Mouse (Mus musculus) MEL (cell line): ENCODE data around the gene Ppp1r37. TPM values are rescaled to one million over a fixed set of nuclear protein-coding genes. Genes with fewer than 3 reads are reported as not detected.

ENCODE experiments used
- DNase-seq: peaks from one replicate; pipeline ENCODE4 v3.0.0; 2011; ENCODE audit warnings: low read depth, low spot score
- H3K27ac ChIP-seq: 2 replicates; pipeline ENCODE4 v1.5.1; 2012; ENCODE audit warnings: low read depth, mild to moderate bottlenecking, control low read depth, low read length, moderate library complexity; ENCODE audit not compliant: control insufficient read depth
- H3K27me3 ChIP-seq, 2 experiments: fragments of 150-350 bp in 1 of 2; sonication (generic) in 1 of 2; 2 replicates each; pipeline ENCODE4 v1.6.1; 2012; ENCODE audit warnings: low read length in 2 of 2, mild to moderate bottlenecking in 2 of 2, improper control_type of control experiment in 1 of 2, moderate library complexity in 1 of 2; ENCODE audit not compliant: insufficient read depth in 2 of 2, control insufficient read depth in 1 of 2
- H3K36me3 ChIP-seq, 2 experiments: 2 replicates each; pipeline ENCODE4 v1.6.1; 2012 to 2014; ENCODE audit warnings: low read length in 2 of 2, improper control_type of control experiment in 1 of 2, inconsistent platforms in 1 of 2, mild to moderate bottlenecking in 1 of 2; ENCODE audit not compliant: insufficient read depth in 2 of 2, control insufficient read depth in 1 of 2
- H3K4me1 ChIP-seq, 2 experiments: fragments of 150-350 bp in 1 of 2; sonication (generic) in 1 of 2; 2 replicates each; pipeline ENCODE4 v1.6.1; 2012; ENCODE audit warnings: low read length in 2 of 2, improper control_type of control experiment in 1 of 2, mild to moderate bottlenecking in 1 of 2; ENCODE audit not compliant: insufficient read depth in 2 of 2, control insufficient read depth in 1 of 2
- H3K4me3 ChIP-seq, 2 experiments: fragments of 150-350 bp in 1 of 2; sonication (generic) in 1 of 2; 2 replicates each; pipeline ENCODE4 v1.5.1; 2012; ENCODE audit warnings: low read depth in 2 of 2, low read length in 2 of 2, mild to moderate bottlenecking in 2 of 2, moderate library complexity in 2 of 2, control low read depth in 1 of 2, improper control_type of control experiment in 1 of 2; ENCODE audit not compliant: control insufficient read depth in 1 of 2, insufficient read depth in 1 of 2
- H3K79me2 ChIP-seq: 2 replicates; pipeline ENCODE4 v1.6.1; 2012; ENCODE audit warnings: mild to moderate bottlenecking, low read length, moderate library complexity; ENCODE audit not compliant: control insufficient read depth, poor library complexity, insufficient read depth
- H3K9ac ChIP-seq: 2 replicates; pipeline ENCODE4 v1.6.1; 2012; ENCODE audit warnings: low read depth, mild to moderate bottlenecking, control low read depth, low read length, moderate library complexity; ENCODE audit not compliant: control insufficient read depth, poor library complexity, severe bottlenecking
- H3K9me3 ChIP-seq: fragments of 150-350 bp; sonication (generic); replicated peaks from 2 replicates; pipeline ENCODE4 v1.6.1; 2012; ENCODE audit warnings: mild to moderate bottlenecking, low read length, improper control_type of control experiment, moderate library complexity; ENCODE audit not compliant: insufficient read depth
- BHLHE40 ChIP-seq: IDR thresholded peaks from 2 replicates; pipeline ENCODE4 v1.6.1; 2012; ENCODE audit warnings: low read depth, mild to moderate bottlenecking, inconsistent platforms, low read length, improper control_type of control experiment, borderline replicate concordance
- CHD1 ChIP-seq: IDR thresholded peaks from 2 replicates; pipeline ENCODE4 v1.6.1; 2012; ENCODE audit warnings: low read depth, mild to moderate bottlenecking, inconsistent platforms, low read length, improper control_type of control experiment
- CHD2 ChIP-seq: IDR thresholded peaks from 2 replicates; pipeline ENCODE4 v1.6.1; 2011; ENCODE audit warnings: low read length, improper control_type of control experiment
- CTCF ChIP-seq, 3 experiments: IDR thresholded peaks in 2 of 3; conservative IDR thresholded peaks in 1 of 3; 2 replicates each; pipeline ENCODE4 v1.5.1; 2011 to 2012; ENCODE audit warnings: low read length in 3 of 3, low read depth in 2 of 3, mild to moderate bottlenecking in 2 of 3, improper control_type of control experiment in 1 of 3, inconsistent platforms in 1 of 3, mixed read lengths in 1 of 3, moderate library complexity in 1 of 3; ENCODE audit not compliant: control insufficient read depth in 1 of 3, insufficient read depth in 1 of 3, poor library complexity in 1 of 3, severe bottlenecking in 1 of 3
- E2F4 ChIP-seq: IDR thresholded peaks from 2 replicates; pipeline ENCODE4 v1.6.1; 2011; ENCODE audit warnings: low read depth, low read length, improper control_type of control experiment, borderline replicate concordance
- ELF1 ChIP-seq: IDR thresholded peaks from 2 replicates; pipeline ENCODE4 v1.6.1; 2014; ENCODE audit warnings: low read depth, mild to moderate bottlenecking, inconsistent platforms, low read length, improper control_type of control experiment, moderate library complexity
- EP300 ChIP-seq, 2 experiments: IDR thresholded peaks; 2 replicates each; pipeline ENCODE4 v1.6.1; 2011; ENCODE audit warnings: improper control_type of control experiment in 2 of 2, low read length in 2 of 2, low read depth in 1 of 2, mild to moderate bottlenecking in 1 of 2
- ETS1 ChIP-seq: IDR thresholded peaks from 2 replicates; pipeline ENCODE4 v1.6.1; 2012; ENCODE audit warnings: low read depth, mild to moderate bottlenecking, inconsistent platforms, low read length, improper control_type of control experiment, moderate library complexity
- HCFC1 ChIP-seq: IDR thresholded peaks from 2 replicates; pipeline ENCODE4 v1.6.1; 2012; ENCODE audit warnings: low read depth, mild to moderate bottlenecking, inconsistent platforms, low read length, improper control_type of control experiment, moderate library complexity
- MXI1 ChIP-seq: IDR thresholded peaks from 2 replicates; pipeline ENCODE4 v1.6.1; 2011; ENCODE audit warnings: mild to moderate bottlenecking, low read depth, low read length, improper control_type of control experiment
- NRF1 ChIP-seq: IDR thresholded peaks from 2 replicates; pipeline ENCODE4 v1.6.1; 2014; ENCODE audit warnings: low read depth, mild to moderate bottlenecking, inconsistent platforms, low read length, improper control_type of control experiment, moderate library complexity; ENCODE audit not compliant: poor library complexity, insufficient read depth, severe bottlenecking
- POLR2AphosphoS5 ChIP-seq: IDR thresholded peaks from 2 replicates; pipeline ENCODE4 v1.6.1; 2012; ENCODE audit warnings: low read depth, borderline replicate concordance, mild to moderate bottlenecking, inconsistent platforms, low read length, moderate library complexity, mixed read lengths
- RAD21 ChIP-seq: IDR thresholded peaks from 2 replicates; pipeline ENCODE4 v1.6.1; 2011; ENCODE audit warnings: mild to moderate bottlenecking, low read depth, low read length, improper control_type of control experiment
- UBTF ChIP-seq: IDR thresholded peaks from 2 replicates; pipeline ENCODE4 v1.6.1; 2012; ENCODE audit warnings: low read depth, mild to moderate bottlenecking, inconsistent platforms, low read length, improper control_type of control experiment, moderate library complexity, borderline replicate concordance; ENCODE audit not compliant: insufficient read depth
- USF2 ChIP-seq, 2 experiments: IDR thresholded peaks; 2 replicates each; pipeline ENCODE4 v1.6.1; 2011 to 2012; ENCODE audit warnings: improper control_type of control experiment in 2 of 2, low read length in 2 of 2, borderline replicate concordance in 1 of 2, inconsistent platforms in 1 of 2, low read depth in 1 of 2, mild to moderate bottlenecking in 1 of 2; ENCODE audit not compliant: insufficient read depth in 1 of 2
- ZC3H11A ChIP-seq: IDR thresholded peaks from 2 replicates; pipeline ENCODE4 v1.6.1; 2012; ENCODE audit warnings: low read depth, mild to moderate bottlenecking, inconsistent platforms, low read length, improper control_type of control experiment
- ZKSCAN1 ChIP-seq: IDR thresholded peaks from 2 replicates; pipeline ENCODE4 v1.6.1; 2012; ENCODE audit warnings: low read depth, mild to moderate bottlenecking, inconsistent platforms, low read length, improper control_type of control experiment, moderate library complexity
- ZNF384 ChIP-seq: IDR thresholded peaks from 2 replicates; pipeline ENCODE4 v1.6.1; 2012; ENCODE audit warnings: low read depth, mild to moderate bottlenecking, inconsistent platforms, low read length, improper control_type of control experiment
- polyA plus RNA-seq, 2 experiments: library from polyadenylated mRNA; stranded (reverse) in 1 of 2; unstranded in 1 of 2; fragments of >175 nt in 1 of 2; fragments of >200 nt in 1 of 2; gene quantifications; 2 replicates each; pipeline versions ENCODE4 v1.2.1 to v1.2.4; 2012; ENCODE audit warnings: low replicate concordance in 2 of 2, low read depth in 1 of 2; ENCODE audit not compliant: insufficient read length in 2 of 2, insufficient read depth in 1 of 2, missing spikeins in 1 of 2
- total RNA-seq: library from RNA; depleted of rRNA; stranded (reverse); fragments of 300-350 nt; gene quantifications from 2 replicates; pipeline ENCODE4 v1.2.3, GENCODE M21; 2012

The Ppp1r37 gene
- total and polyA plus RNA-seq, 3 experiments, result 13.6 to 29.0 TPM; not detected in 1

- no peaks in the 10 kb centered on the region for H3K79me2 ChIP-seq
- H3K27ac ChIP-seq, result no peak overlapping the region
- no peaks in the 10 kb centered on the region for H3K36me3 ChIP-seq
- no peak for DNase-seq
- no peak for TF ChIP-seq ZKSCAN1
- TF ChIP-seq HCFC1, result no peak
- TF ChIP-seq UBTF, result no peak
- TF ChIP-seq ZC3H11A, result no peak
- no peak for TF ChIP-seq BHLHE40
- TF ChIP-seq RAD21, result no peak
- TF ChIP-seq NRF1, result no peak
- no peak for TF ChIP-seq ZNF384
- no peak for TF ChIP-seq CTCF (IDR thresholded peaks at IDR 0.05 in 2 of 3, conservative IDR thresholded peaks at IDR 0.05 in 1 of 3; ENCODE audit: control insufficient read depth in 1 of 3, insufficient read depth in 1 of 3, low read depth in 2 of 3, low read length in 3 of 3, poor library complexity in 1 of 3, severe bottlenecking in 1 of 3)
- TF ChIP-seq CHD1, result no peak
- TF ChIP-seq, all 39 proteins: peak for 0
- H3K9me3 ChIP-seq, result no peaks in the 10 kb centered on the region
- no peaks in the 10 kb centered on the region for H3K27me3 ChIP-seq
- H3K4me3 ChIP-seq, result no peak overlapping the region
- H3K4me1 ChIP-seq, result peaks cover 0 to 13% of the 10 kb centered on the region in 2 experiments; a peak in 3 of 4 replicates
- no peak overlapping the region for H3K9ac ChIP-seq
These were observed 64.5 kb downstream of the Ppp1r37 start for GRCm38 (mm10) chr7:19498326-19498725.

GRCm38 (mm10) chr7:19496214-19496555 lies 66.7 kb downstream of the Ppp1r37 start:
- no peak for DNase-seq
- Histone ChIP-seq H3K79me2 (no peaks in the 10 kb centered on the region), H3K4me1 (peaks cover 0 to 13% of the 10 kb centered on the region in 2 experiments; a peak in 3 of 4 replicates), H3K9ac (no peak overlapping the region), H3K9me3 (no peaks in the 10 kb centered on the region), H3K27me3 (no peaks in the 10 kb centered on the region), H3K4me3 (no peak overlapping the region), H3K27ac (no peak overlapping the region), H3K36me3 (no peaks in the 10 kb centered on the region)
- no peak for TF ChIP-seq ZC3H11A
- no peak for TF ChIP-seq USF2 (IDR thresholded peaks at IDR 0.05; ENCODE audit: borderline replicate concordance in 1 of 2, insufficient read depth in 1 of 2, low read depth in 1 of 2, low read length in 2 of 2)
- no peak for TF ChIP-seq CHD2
- TF ChIP-seq ETS1, result no peak
- no peak for TF ChIP-seq POLR2AphosphoS5
- no peak for TF ChIP-seq E2F4
- TF ChIP-seq EP300 (IDR thresholded peaks at IDR 0.05; ENCODE audit: low read depth in 1 of 2, low read length in 2 of 2), result no peak
- no peak for TF ChIP-seq MXI1
- no peak for TF ChIP-seq ELF1
- no peak for TF ChIP-seq RAD21
- no peak for TF ChIP-seq ZKSCAN1
- TF ChIP-seq UBTF, result no peak
